Mouse (Mus musculus) embryonic fibroblast, embryonic 13.5 days (primary cell): Measurements from ENCODE around the gene Drg1.
"Not testable (repeated sequence)": the region's sequence is repeated elsewhere in the genome, so short reads cannot be mapped to it uniquely, and the experiment has no call there.

Experiments used
- CTCF ChIP-seq: IDR thresholded peaks from 2 replicates; pipeline ENCODE4 v1.5.1; 2011; ENCODE audit warnings: mild to moderate bottlenecking, control low read depth, low read length, moderate library complexity, borderline replicate concordance; ENCODE audit not compliant: insufficient read depth
- POLR2A ChIP-seq: IDR thresholded peaks from 2 replicates; pipeline ENCODE4 v1.6.1; 2011; ENCODE audit warnings: low read depth, mild to moderate bottlenecking, control low read depth, low read length, moderate library complexity

GRCm38 (mm10) chr11:3181250-3181649 lies 85.0 kb downstream of the Drg1 start:
- TF ChIP-seq CTCF, POLR2A: not testable (repeated sequence)
